Mouse (Mus musculus) left cerebral cortex, adult 11 months (tissue): ENCODE measurements around the gene Pnldc1.
"Not testable (repeated sequence)": the region's sequence is repeated elsewhere in the genome, so short reads cannot be mapped to it uniquely, and the experiment has no call there.

ENCODE experiments used
- DNase-seq: peaks from one replicate; pipeline ENCODE4 v3.0.0; 2022; ENCODE audit warnings: low spot score

Gene Pnldc1

DNA sequence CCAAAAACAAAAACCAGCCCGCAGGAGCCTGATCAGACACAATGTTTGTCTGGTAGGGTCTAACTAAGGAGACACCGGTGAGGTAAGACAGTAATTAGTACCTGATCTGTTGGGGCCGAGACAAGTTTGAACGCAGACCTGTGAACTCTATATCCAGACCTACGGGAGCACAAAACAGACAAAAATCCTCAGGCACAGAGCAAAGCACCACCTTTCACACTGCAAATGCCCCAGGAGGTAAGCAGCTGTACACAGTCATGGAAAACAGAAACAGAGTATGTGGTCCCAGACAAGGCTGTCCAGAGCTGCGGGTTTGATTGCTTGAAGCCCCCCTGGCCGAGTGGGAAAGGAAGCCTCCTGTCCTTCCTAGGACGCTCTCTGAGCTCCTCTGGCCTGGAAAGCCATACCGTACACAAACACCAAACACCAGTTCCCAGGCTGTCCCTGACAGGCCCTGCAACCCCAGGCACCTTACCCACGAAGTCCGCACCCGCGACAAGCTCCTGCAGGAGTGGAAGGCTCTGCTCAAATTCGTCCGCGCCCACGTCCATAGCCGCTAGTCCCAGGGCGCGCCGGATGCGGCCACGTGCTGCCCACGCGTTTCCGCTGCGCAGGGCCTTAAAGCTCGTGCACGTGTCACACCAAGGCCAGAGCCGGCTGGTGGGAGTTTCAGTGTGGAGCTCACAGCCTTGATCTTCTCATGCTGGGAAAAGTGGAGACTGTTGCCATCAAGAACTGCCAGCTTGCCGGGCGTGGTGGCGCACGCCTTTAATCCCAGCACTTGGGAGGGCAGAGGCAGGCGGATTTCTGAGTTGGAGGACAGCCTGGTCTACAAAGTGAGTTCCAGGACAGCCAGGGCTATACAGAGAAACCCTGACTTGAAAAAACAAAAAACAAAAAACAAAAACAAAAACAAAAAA, at the start of gene Pnldc1:
Gene Pnldc1, minus strand, starts transcription at position 870 of the 920 bp plus-strand sequence.
- DNase-seq: no peak

DNA sequence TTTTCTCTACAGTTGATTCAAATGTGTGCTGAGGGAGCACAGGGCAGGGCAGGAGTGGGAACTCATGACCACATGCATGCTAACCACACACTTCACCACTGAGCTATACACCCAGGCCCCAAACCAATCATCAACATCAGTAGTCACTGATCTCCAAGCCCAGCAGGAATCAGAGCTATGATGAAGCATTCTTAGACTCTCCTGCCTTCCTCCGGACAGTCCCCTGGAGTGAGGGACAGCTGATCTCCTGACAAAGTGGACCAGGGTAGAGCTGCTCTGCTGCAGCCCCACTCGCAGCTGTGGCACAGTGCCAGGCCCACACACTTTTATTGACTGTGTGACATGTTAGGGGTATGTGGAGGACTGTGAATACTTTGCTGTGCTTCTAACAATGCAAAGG, 49.3 kb upstream of the Pnldc1 start:
- not testable (repeated sequence) for DNase-seq

DNA sequence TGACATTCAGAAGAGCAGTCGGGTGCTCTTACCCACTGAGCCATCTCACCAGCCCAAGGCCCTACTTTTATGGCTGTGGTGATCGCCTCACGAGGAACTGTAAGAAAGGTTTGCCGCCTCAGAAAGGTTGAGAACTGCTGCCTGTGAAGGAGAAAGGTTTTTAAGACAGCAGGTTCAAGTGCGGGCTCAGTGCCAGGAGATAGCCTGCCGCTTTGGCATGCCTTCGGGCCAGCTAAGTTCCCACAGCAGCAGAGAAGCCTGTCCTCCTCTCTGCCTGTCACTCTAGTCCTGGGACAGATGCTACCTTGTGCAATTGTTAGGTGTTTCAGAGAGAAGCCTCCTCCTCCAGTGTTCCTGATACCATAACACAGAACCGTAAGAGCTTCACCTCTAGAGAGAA, 46.6 kb upstream of the Pnldc1 start:
- DNase-seq: no peak

DNA sequence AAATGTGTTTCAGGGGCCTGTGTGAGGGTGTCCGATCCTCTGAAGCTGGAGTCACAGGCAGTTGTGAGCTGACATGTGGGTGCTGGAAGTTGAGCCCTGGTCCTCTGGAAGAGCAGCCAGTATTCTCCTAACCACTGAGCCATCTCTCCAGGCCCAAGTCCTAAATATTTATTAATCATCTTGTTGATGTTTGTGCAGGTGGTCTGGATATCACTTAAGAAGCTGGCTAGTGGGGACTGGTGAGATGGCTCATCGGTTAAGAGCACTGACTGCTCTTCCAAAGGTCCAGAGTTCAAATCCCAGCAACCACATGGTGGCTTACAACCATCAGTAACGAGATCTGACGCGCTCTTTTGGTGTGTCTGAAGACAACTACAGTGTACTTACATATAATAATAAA, 39.6 kb upstream of the Pnldc1 start:
- DNase-seq: no peak

GRCm38 (mm10) chr17:12942459-12943162, 32.6 kb upstream of the Pnldc1 start:
- no peak for DNase-seq

DNA sequence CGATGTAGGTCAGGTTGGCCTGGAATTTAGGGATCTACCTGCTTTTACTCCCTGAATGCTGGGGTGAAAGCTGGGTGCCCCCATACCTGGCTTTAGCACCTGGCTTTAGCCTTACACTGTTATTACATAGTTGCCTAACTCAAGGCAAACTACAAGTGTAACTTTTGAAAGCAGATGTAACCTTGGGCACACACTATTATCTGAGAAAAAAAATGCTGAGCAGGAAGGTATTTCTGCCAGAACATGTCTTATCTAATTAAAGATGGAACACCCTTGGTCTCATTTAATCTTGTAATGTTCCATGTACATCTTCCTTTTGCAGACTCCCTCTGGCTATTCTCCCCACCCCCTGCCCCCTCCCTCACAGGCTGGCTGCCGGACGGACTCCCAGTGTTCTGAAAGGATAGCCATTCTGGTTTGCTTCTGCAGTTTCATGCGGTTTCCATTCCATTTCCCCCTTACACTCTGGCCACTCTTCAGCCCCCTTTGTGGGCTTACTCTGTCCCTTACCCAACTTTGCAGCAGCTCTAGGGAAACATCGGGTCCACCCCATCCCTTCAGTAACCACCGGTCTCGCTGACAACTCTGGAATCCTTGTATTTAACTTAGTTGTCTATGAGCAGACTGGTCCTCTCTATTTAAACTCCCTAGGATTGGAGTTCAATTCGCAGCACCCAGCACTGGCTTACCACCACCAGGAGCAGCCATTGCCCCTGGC, 31.7 kb upstream of the Pnldc1 start:
- no peak for DNase-seq

- DNase-seq: no peak
Measured at GRCm38 (mm10) chr17:12940151-12940805, 30.2 kb upstream of the Pnldc1 start, which contains the start of gene Acat3. Gene Acat3, minus strand, starts transcription at chr17:12940600.

DNA sequence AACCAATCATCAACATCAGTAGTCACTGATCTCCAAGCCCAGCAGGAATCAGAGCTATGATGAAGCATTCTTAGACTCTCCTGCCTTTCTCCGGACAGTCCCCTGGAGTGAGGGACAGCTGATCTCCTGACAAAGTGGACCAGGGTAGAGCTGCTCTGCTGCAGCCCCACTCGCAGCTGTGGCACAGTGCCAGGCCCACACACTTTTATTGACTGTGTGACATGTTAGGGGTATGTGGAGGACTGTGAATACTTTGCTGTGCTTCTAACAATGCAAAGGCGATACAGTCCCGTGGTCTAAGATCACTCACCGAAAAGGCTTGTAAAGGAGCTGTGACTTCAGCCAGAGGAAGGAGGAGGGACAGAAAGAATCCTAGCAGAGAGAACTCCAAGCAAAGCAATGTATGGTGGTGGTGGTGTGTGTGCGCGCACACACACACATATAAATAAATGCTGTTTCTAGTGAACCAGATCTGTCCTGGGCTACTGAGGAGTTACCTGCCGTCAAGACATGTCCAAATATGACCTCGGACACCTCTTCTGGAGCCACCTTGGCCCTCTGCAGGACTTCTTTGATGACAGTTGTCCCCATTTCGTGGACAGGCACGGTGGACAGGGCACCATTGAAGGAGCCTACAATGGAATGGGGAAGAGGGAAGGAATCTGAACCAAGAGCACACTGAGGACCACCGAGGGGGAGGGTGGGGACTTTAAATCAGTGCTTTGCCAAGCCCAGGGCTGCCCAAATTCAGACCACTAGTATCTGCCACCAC, 29.5 kb upstream of the Pnldc1 start:
- DNase-seq: not testable (repeated sequence)

DNA sequence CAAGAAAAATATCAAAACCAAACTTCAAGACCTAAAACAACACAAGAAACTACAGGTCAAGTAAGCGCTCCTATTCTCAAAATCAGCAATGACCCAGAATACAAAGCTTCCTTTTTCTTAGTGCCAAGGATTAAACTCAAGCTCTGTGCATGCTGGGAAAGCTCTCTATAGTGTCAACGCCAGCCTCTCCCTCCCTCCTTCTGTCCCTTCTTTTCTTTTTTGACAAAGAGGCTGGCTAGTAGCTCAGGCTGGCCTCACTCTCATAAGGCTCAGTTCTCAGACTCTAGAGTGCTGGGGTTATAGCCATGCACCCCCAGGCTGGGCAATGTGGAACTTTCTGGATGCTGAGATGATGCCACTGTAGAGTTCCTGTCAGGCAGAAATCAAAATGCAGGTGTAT, 28.0 kb upstream of the Pnldc1 start:
- no peak for DNase-seq

DNA sequence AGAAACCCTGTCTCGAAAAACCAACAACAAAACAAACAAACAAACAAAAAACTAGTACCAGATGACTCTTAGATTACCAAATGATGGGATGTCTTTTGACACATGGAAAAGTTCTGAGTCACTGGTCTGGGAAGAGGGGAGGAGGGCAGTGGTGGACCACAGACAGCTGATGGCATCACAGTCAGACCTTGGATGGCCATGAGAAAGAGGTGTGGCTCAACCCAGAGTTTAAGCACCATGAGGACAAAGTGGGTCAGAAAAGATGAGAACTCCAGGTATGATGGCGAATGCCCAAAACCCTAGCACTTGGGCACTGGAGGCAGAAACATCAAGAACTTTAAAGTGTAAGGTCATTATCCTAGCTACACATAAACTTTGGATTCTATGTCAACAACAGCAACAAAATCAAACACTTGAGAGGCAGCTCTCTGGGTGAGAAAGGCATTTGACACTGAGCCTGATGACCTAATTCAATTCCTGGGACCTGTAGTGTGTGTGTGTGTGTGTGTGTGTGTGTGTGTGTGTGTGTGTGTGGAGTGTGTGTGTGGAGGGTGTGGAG, 27.5 kb upstream of the Pnldc1 start:
- no peak for DNase-seq

- no peak for DNase-seq
Measured at GRCm38 (mm10) chr17:12935719-12936118, 25.7 kb upstream of the Pnldc1 start.

DNA sequence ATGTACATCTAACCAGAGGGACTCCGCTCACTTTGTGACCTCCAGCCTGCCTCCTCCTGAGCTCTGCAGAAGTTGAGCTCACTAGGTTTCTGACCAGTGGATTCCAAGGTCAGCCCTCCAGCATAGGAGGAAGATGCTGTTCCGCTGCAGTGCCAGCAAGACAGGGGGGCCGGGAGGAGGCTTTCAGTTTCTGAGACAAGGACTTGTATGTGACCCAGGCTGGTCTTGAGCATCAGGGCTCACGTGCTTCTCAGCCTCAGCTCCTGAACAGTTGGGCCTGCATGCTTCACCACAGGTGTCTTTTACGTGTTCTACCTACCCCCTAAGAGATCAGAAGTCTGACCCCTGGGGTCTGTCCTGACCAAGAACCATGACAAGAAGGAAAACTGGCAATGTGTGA, 21.5 kb upstream of the Pnldc1 start:
- DNase-seq: not testable (repeated sequence)

- no peak for DNase-seq
Measured at GRCm38 (mm10) chr17:12925703-12926180, 15.7 kb upstream of the Pnldc1 start.

DNA sequence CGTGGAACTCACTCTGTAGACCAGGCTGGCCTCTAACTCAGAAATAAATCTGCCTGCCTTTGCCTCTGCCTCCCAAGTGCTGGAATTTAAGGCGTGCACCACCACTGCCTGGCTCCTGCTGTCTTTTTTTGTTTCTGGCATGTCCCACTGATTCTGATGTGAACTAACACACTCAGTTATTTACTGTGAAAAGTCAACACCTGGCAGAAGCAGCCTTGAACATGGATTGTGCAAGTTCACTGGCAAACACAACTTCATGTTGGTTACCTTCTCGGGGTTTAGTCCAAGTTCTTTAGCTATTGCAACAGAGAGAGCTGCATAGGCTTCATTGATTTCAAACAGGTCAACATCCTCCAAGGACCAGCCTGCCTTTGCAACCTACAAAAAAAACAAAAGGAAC, 15.0 kb upstream of the Pnldc1 start:
- DNase-seq: no peak

- DNase-seq: no peak
Measured at GRCm38 (mm10) chr17:12921073-12921472, 11.0 kb upstream of the Pnldc1 start.

DNA sequence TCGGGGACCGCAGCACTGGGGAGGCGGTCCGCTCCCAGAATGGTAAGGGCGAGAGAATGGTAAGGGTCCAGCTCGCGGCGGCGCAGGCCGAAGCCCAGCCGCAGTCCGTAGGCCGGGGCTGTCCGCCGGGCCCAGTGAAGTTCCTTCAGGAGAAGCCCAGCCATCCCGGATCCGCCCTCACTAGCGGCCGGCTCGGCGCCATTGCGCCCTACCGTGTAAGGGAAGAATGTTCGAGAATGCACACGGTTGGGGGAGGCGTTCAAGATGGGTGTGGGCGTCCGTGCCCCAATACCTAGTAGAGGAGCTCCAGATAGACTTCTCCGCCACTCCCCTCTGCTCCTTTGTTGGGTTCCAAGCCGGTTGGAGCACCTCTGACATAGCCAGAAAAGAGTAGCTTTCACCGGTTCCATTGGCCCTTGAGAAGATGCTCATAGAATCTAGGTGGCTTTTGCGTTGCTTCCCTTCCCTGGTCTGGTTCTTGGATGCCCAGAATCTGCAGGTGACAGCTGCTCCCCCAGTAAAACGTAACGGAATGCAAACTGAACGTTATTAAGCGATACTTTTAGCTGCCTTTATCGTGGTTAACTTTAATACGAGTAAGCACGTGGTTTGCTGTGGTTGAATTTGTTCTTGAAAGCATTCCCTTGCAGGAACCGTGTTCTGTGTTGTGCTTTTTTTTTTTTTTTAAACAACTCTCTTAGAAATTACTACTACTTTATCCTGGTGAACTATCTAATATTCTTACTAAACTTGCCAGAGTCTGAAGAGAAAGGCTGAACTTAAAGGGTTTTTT, 6.8 kb upstream of the Pnldc1 start:
- DNase-seq: peak; percentile 37

DNA sequence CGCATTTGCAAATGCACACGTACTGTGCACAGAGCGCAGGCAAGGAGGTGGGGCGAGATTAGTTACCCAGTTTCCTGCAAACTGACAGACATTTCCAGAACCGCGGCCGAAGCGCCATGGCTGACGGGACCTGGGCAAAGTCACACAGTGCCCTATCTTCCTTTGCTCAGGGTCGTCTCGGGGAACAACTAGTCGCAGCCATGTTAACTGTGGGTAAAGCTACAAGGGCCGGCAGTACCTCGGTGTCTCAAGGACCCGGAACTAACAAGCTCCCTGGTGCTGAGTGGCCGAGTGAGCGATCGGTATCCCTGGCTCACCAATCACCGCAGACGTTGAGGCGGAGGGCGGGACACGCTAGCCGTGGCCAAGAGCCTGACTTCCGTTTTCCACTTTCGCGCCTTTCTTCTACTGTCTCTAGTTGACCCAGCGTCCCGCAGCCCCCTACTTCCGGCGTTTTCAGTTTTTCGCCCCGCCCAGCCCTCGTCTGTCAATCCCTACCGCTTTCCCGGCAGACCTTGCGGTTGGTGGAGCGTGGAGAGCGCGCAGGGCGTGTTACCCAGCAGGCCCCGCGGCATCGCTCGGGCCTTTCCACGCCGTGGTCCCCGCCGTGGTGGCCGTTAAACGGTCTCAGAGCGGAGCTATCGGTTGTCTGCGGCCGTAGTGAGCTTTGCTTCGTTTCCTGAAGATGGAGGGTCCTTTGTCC, 6.0 kb upstream of the Pnldc1 start, which contains the start of gene Mrpl18:
Gene Mrpl18, minus strand, starts transcription at position 465 of the 703 bp plus-strand sequence.
- DNase-seq: peak; percentile 99

DNA sequence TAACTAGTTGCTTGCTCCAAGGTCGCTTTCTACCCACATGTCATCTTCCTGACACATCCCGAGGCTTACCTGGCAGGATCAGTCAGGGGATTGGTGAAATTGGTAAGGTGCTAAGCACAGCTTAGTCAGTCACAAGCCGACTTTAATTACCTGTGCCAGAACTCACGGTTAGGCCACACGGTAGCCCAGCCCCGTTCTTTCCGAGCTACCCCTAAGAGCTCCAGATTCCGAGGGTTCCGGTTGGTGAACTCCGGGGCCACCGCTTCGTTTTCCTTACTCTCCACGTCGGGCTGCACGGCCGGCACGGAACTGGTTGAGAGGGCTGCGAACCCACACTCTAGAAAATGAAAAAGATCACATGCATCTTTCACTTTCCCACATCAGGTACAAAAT, 5.5 kb upstream of the Pnldc1 start, which contains the start of gene Tcp1:
Gene Tcp1, plus strand, starts transcription at position 214 of the 393 bp plus-strand sequence.
- no peak for DNase-seq

DNA sequence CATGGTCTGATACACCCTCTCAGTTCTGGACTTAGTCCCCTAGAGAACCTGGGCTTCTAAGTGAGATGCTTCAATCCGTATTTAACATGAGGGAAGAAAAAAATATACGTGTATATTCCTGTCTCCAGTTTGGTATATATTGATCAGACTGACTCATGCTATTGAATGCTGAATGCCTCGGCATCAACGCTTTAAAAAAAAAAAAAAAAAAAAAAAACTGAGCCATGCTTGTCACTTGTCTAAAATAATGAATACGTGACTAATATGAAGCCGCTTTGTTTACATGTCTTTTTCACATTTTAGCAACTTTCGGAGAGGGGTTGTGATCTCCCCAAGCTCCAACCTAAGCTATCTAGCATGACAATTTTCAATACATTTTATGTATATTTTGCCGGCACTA, 361 bp upstream of the Pnldc1 start:
- no peak for DNase-seq
